Mouse (Mus musculus): ENCODE data around the gene Mdga2. TPM values are rescaled to one million over a fixed set of nuclear protein-coding genes. Genes with fewer than 3 reads are reported as not detected.

Mdga2 gene
- polyA plus RNA-seq, 1 experiment from 2014 or later = 4.4 TPM

- Histone ChIP-seq H3K9me3 (no peaks in the 10 kb centered on the region), H3K27ac (no peak overlapping the region)
These were observed 82.2 kb downstream of the Mdga2 start for GRCm38 (mm10) chr12:67140131-67140530.

GRCm38 (mm10) chr12:67127457-67127856 is 94.9 kb downstream of the Mdga2 start:
- 83% methylated on average over 2 of the region's 2 CpGs for WGBS
- Histone ChIP-seq H3K4me1 (replicated peaks) (no peaks in the 10 kb centered on the region), H3K27me3 (ENCODE audit: insufficient read depth, poor library complexity, severe bottlenecking) (no peaks in the 10 kb centered on the region), H3K9me3 (no peaks in the 10 kb centered on the region), H3K4me3 (no peak overlapping the region), H3K36me3 (no peaks in the 10 kb centered on the region), H3K27ac (no peak overlapping the region)
- DNase-seq (ENCODE audit: low spot score) = no peak

More at GRCm38 (mm10) chr12:67140131-67140530, 82.2 kb downstream of the Mdga2 start:
- 92% methylated on average over 3 of the region's 3 CpGs for WGBS
- no peak for DNase-seq (ENCODE audit: low spot score)
- Histone ChIP-seq H3K27me3 (ENCODE audit: insufficient read depth, poor library complexity, severe bottlenecking) (no peaks in the 10 kb centered on the region), H3K4me1 (replicated peaks) (no peaks in the 10 kb centered on the region), H3K36me3 (no peaks in the 10 kb centered on the region), H3K4me3 (no peak overlapping the region)

GRCm38 (mm10) chr12:67123874-67124273 is 98.5 kb downstream of the Mdga2 start:
- H3K4me1 ChIP-seq (replicated peaks) = no peaks in the 10 kb centered on the region
- WGBS = 62% methylated on average over 3 of the region's 3 CpGs
- DNase-seq (ENCODE audit: low spot score) = no peak
- H3K27me3 ChIP-seq (ENCODE audit: insufficient read depth, poor library complexity, severe bottlenecking) = no peaks in the 10 kb centered on the region
- H3K9me3 ChIP-seq = no peaks in the 10 kb centered on the region
- H3K4me3 ChIP-seq = no peak overlapping the region
- H3K27ac ChIP-seq = no peak overlapping the region
- no peaks in the 10 kb centered on the region for H3K36me3 ChIP-seq

- H3K4me3 ChIP-seq = no peak overlapping the region
- 87% methylated on average over 6 of the region's 6 CpGs for WGBS
- no peak for DNase-seq (ENCODE audit: low spot score)
- no peaks in the 10 kb centered on the region for H3K36me3 ChIP-seq
- no peaks in the 10 kb centered on the region for H3K9me3 ChIP-seq
- no peaks in the 10 kb centered on the region for H3K4me1 ChIP-seq (replicated peaks)
- no peak overlapping the region for H3K27ac ChIP-seq
- H3K27me3 ChIP-seq (ENCODE audit: insufficient read depth, poor library complexity, severe bottlenecking) = no peaks in the 10 kb centered on the region
These were observed 103.5 kb downstream of the Mdga2 start for GRCm38 (mm10) chr12:67118652-67119515.

GRCm38 (mm10) chr12:67104171-67104570 is 118.2 kb downstream of the Mdga2 start:
- no peaks in the 10 kb centered on the region for H3K4me1 ChIP-seq (replicated peaks)
- no peak overlapping the region for H3K4me3 ChIP-seq
- 85% methylated on average over 3 of the region's 3 CpGs for WGBS
- no peaks in the 10 kb centered on the region for H3K9me3 ChIP-seq
- H3K27ac ChIP-seq = no peak overlapping the region
- no peak for DNase-seq (ENCODE audit: low spot score)
- no peaks in the 10 kb centered on the region for H3K27me3 ChIP-seq (ENCODE audit: insufficient read depth, poor library complexity, severe bottlenecking)
- H3K36me3 ChIP-seq = no peaks in the 10 kb centered on the region

GRCm38 (mm10) chr12:67094414-67094813 is 127.9 kb downstream of the Mdga2 start:
- no peaks in the 10 kb centered on the region for H3K27me3 ChIP-seq (ENCODE audit: insufficient read depth, poor library complexity, severe bottlenecking)
- H3K36me3 ChIP-seq = no peaks in the 10 kb centered on the region
- no peaks in the 10 kb centered on the region for H3K9me3 ChIP-seq
- no peaks in the 10 kb centered on the region for H3K4me1 ChIP-seq (replicated peaks)
- no peak overlapping the region for H3K4me3 ChIP-seq
- no peak overlapping the region for H3K27ac ChIP-seq
- DNase-seq (ENCODE audit: low spot score) = no peak

GRCm38 (mm10) chr12:67090420-67090965 is 131.9 kb downstream of the Mdga2 start:
- WGBS = 72% methylated on average over 2 of the region's 2 CpGs
- H3K4me1 ChIP-seq (replicated peaks) = no peaks in the 10 kb centered on the region
- no peak overlapping the region for H3K27ac ChIP-seq
- H3K9me3 ChIP-seq = no peaks in the 10 kb centered on the region
- no peaks in the 10 kb centered on the region for H3K36me3 ChIP-seq
- DNase-seq (ENCODE audit: low spot score) = no peak
- no peaks in the 10 kb centered on the region for H3K27me3 ChIP-seq (ENCODE audit: insufficient read depth, poor library complexity, severe bottlenecking)
- H3K4me3 ChIP-seq = no peak overlapping the region

- Histone ChIP-seq H3K9me3 (peaks cover 3% of the 10 kb centered on the region; the same call in 1 of the 2 replicates), H3K4me1 (replicated peaks) (no peaks in the 10 kb centered on the region), H3K27ac (no peak overlapping the region), H3K36me3 (no peaks in the 10 kb centered on the region), H3K4me3 (no peak overlapping the region), H3K27me3 (ENCODE audit: insufficient read depth, poor library complexity, severe bottlenecking) (no peaks in the 10 kb centered on the region)
- peak; percentile 8 for DNase-seq (ENCODE audit: low spot score)
- WGBS = 60% methylated on average over 19 of the region's 19 CpGs
These were observed 163.0 kb downstream of the Mdga2 start for GRCm38 (mm10) chr12:67059136-67060014.

GRCm38 (mm10) chr12:67056621-67057020 is 165.7 kb downstream of the Mdga2 start:
- no peak for DNase-seq (ENCODE audit: low spot score)
- peaks cover 3% of the 10 kb centered on the region; the same call in 1 of the 2 replicates for H3K9me3 ChIP-seq
- 86% methylated on average over 3 of the region's 3 CpGs for WGBS
- no peak overlapping the region for H3K4me3 ChIP-seq
- no peaks in the 10 kb centered on the region for H3K27me3 ChIP-seq (ENCODE audit: insufficient read depth, poor library complexity, severe bottlenecking)
- H3K27ac ChIP-seq = no peak overlapping the region
- no peaks in the 10 kb centered on the region for H3K36me3 ChIP-seq
- H3K4me1 ChIP-seq (replicated peaks) = no peaks in the 10 kb centered on the region

GRCm38 (mm10) chr12:67045099-67045750 is 177.1 kb downstream of the Mdga2 start:
- Histone ChIP-seq H3K4me3 (no peak overlapping the region), H3K27ac (no peak overlapping the region), H3K36me3 (no peaks in the 10 kb centered on the region), H3K9me3 (no peaks in the 10 kb centered on the region), H3K4me1 (replicated peaks) (no peaks in the 10 kb centered on the region), H3K27me3 (ENCODE audit: insufficient read depth, poor library complexity, severe bottlenecking) (no peaks in the 10 kb centered on the region)
- no peak for DNase-seq (ENCODE audit: low spot score)
- WGBS = 78% methylated on average over 8 of the region's 8 CpGs

- H3K4me1 ChIP-seq (replicated peaks) = no peaks in the 10 kb centered on the region
- WGBS = 90% methylated on average over 4 of the region's 4 CpGs
- H3K9me3 ChIP-seq = no peaks in the 10 kb centered on the region
- DNase-seq (ENCODE audit: low spot score) = no peak
- no peaks in the 10 kb centered on the region for H3K36me3 ChIP-seq
- no peak overlapping the region for H3K4me3 ChIP-seq
- H3K27ac ChIP-seq = no peak overlapping the region
- H3K27me3 ChIP-seq (ENCODE audit: insufficient read depth, poor library complexity, severe bottlenecking) = no peaks in the 10 kb centered on the region
These were observed 180.5 kb downstream of the Mdga2 start for GRCm38 (mm10) chr12:67041865-67042264.

- Histone ChIP-seq H3K4me3 (no peak overlapping the region), H3K9me3 (no peaks in the 10 kb centered on the region), H3K27me3 (ENCODE audit: insufficient read depth, poor library complexity, severe bottlenecking) (no peaks in the 10 kb centered on the region), H3K4me1 (replicated peaks) (no peaks in the 10 kb centered on the region), H3K27ac (no peak overlapping the region), H3K36me3 (no peaks in the 10 kb centered on the region)
- DNase-seq (ENCODE audit: low spot score) = no peak
- WGBS = 89% methylated on average over 15 of the region's 15 CpGs
These were observed 186.7 kb downstream of the Mdga2 start for GRCm38 (mm10) chr12:67035509-67036261.
